Mouse (Mus musculus): ENCODE results near the gene E2f8. TPM values are rescaled to one million over a fixed set of nuclear protein-coding genes. Genes with fewer than 3 reads are reported as not detected.

The E2f8 gene
- 1 to 10 TPM; 2.1 to 5.9 TPM for polyA plus RNA-seq (2017; shearing (Covaris generic))

GRCm38 (mm10) chr7:48881486-48881885 is at the start of gene E2f8:
TSS of gene E2f8 (minus strand) at chr7:48881596.

DNA sequence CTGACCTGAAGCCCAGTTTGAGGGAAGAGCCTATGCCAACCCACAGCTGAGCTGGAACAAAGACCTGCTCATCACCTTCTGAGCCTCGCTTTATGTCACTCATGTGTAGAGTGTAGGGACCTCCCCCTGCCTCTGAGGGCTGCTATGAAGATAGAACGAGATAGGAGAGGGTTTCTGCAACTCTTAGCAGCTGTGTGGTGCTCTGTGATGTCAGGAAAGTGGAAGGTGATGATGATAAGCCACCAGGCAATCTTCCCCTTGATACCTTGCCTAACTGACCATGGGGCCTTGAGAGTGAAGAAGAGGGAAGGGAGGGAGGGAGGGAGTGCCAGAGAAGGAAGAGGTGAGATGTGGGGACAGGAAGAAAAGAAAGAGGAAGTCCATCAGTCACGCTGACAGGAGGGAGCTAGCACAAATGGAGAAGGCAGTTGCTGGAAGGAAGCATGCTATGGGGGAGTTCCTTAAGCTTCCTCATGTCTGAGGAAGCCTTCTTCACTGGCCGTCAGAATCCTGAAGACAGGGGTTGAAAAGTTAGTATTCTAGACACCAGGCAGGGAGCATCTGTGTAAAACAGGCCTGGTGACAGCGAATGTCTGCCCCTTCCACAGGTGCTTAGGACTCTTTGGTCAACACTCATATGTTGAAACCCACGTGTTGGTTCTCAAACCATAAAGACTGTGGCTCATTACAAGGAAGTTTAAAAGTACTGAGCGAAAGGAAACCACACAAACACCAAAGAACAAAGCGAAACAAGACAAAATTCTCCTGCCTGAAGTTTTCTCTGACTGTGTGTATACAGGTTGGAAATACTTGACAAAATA is 27.3 kb upstream of the E2f8 start, which contains the start of gene Nav2:
Gene Nav2, plus strand, starts transcription at position 196 of the 821 bp plus-strand sequence.

DNA sequence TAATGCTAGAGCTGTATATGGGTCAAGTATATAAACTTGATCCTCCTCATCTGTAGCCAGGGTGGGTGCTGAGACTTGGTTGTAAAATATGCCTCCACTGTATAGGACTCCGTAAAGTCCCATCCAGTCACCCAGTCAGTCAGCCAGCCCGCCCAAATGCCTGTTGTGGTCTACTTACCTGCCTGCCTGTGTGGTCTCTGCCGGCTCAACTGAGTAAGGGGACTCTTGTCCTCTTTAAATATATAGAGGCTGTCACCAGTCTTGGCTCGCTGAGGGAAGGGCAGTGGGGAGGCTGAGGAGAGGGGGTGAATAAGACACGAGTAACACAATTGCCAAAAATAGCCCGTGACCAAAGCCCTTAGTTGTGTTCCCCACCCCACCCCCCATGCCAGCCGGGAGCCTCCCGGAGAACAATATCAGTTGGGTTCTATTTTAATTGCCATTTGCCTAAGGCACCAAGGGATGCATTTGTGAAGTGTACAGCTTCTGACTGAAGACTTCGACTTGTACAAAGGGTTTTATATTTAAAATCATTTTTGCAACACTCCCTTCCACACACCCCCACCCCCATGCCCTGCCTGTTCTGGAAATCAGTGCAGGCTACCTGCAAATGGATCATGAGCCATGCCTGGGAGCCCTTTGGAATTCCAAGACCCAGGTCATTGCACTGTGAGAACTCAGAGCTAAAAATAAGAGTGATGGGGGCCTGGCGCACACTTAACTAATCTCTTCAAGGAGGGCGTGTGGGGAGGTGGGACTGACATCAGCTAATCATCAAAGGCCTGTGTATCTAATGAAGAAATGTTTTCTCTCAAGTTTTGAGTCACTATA is 33.4 kb downstream of the E2f8 start, which contains the start of gene Csrp3:
Gene Csrp3, minus strand, starts transcription at position 214 of the 831 bp plus-strand sequence.

Other genes starting within 250 kb of the E2f8 start
- gene Mrgprb3, start 237.8 kb downstream of the E2f8 start, polyA plus RNA-seq (2017; shearing (Covaris generic)) = not detected
- gene Zdhhc13, start 92.6 kb downstream of the E2f8 start, polyA plus RNA-seq (2017; shearing (Covaris generic)) = 10 to 100 TPM; 27.6 to 36.0 TPM
- gene Csrp3, start 33.6 kb downstream of the E2f8 start, polyA plus RNA-seq (2017; shearing (Covaris generic)) = not detected
- gene Nav2, start 27.1 kb upstream of the E2f8 start, polyA plus RNA-seq (2017; shearing (Covaris generic)) = 10 to 100 TPM in 1 of 2 experiments, 1 to 10 TPM in 1; 8.7 to 20.9 TPM

All from activated CD4-positive, CD25-positive, alpha-beta regulatory T cell (primary cell).